Mouse (Mus musculus) CH12.LX (cell line): ENCODE data around the gene Bckdk. TPM values are rescaled to one million over a fixed set of nuclear protein-coding genes. Genes with fewer than 3 reads are reported as not detected.
A peak's percentile ranks its signal among the peaks of the same experiment; 100 is the strongest.

Experiments
- DNase-seq: peaks from one replicate; pipeline ENCODE4 v3.0.0-alpha.2; 2013; ENCODE audit errors: extremely low read depth
- H3K27ac ChIP-seq: 2 replicates; pipeline ENCODE4 v1.5.1; 2012; ENCODE audit warnings: low read depth, mild to moderate bottlenecking, control low read depth, moderate library complexity; ENCODE audit not compliant: insufficient read depth
- H3K27me3 ChIP-seq: replicated peaks from 2 replicates; pipeline ENCODE3; 2012; ENCODE audit warnings: inconsistent platforms
- H3K36me3 ChIP-seq, 2 experiments: replicated peaks in 1 of 2; 2 replicates each; pipeline versions ENCODE3 to v1.6.1; 2012; ENCODE audit warnings: inconsistent platforms in 1 of 2, low read length in 1 of 2, mild to moderate bottlenecking in 1 of 2, mixed read lengths in 1 of 2, moderate library complexity in 1 of 2; ENCODE audit not compliant: control insufficient read depth in 1 of 2, insufficient read depth in 1 of 2
- H3K4me1 ChIP-seq, 2 experiments: 2 replicates each; pipeline ENCODE4 v1.6.1; 2012; ENCODE audit warnings: inconsistent platforms in 1 of 2, moderate library complexity in 1 of 2; ENCODE audit not compliant: insufficient read depth in 2 of 2, control insufficient read depth in 1 of 2
- H3K4me2 ChIP-seq: 2 replicates; pipeline ENCODE4 v1.6.1; 2012; ENCODE audit warnings: low read depth, mild to moderate bottlenecking, control low read depth; ENCODE audit not compliant: poor library complexity, insufficient read depth, severe bottlenecking
- H3K4me3 ChIP-seq, 3 experiments: fragments of 150-350 bp in 1 of 3; sonication (generic) in 1 of 3; replicated peaks in 1 of 3; 2 replicates each; pipeline versions ENCODE3 to v1.5.1; 2011 to 2012; ENCODE audit warnings: low read depth in 2 of 3, low read length in 2 of 3, mild to moderate bottlenecking in 2 of 3, moderate library complexity in 2 of 3, control low read depth in 1 of 3, improper control_type of control experiment in 1 of 3, inconsistent platforms in 1 of 3, mixed read lengths in 1 of 3; ENCODE audit not compliant: poor library complexity in 1 of 3
- H3K79me2 ChIP-seq: replicated peaks from 2 replicates; pipeline ENCODE4 v1.6.1; 2012; ENCODE audit warnings: mild to moderate bottlenecking, moderate library complexity; ENCODE audit not compliant: control insufficient read depth, poor library complexity, insufficient read depth, severe bottlenecking; ENCODE audit errors: extremely low read depth
- H3K9ac ChIP-seq: 2 replicates; pipeline ENCODE4 v1.6.1; 2012; ENCODE audit warnings: low read depth, mild to moderate bottlenecking, control low read depth, moderate library complexity; ENCODE audit not compliant: insufficient read depth
- H3K9me3 ChIP-seq: replicated peaks from 2 replicates; pipeline ENCODE3; 2012; ENCODE audit warnings: low read length, inconsistent platforms, mixed read lengths
- BHLHE40 ChIP-seq: IDR thresholded peaks from 2 replicates; pipeline ENCODE4 v1.6.1; 2011; ENCODE audit warnings: mild to moderate bottlenecking, low read depth, low read length, improper control_type of control experiment
- CHD1 ChIP-seq: IDR thresholded peaks from 2 replicates; pipeline ENCODE4 v1.6.1; 2012; ENCODE audit warnings: low read depth, low read length, improper control_type of control experiment, inconsistent platforms
- CHD2 ChIP-seq: IDR thresholded peaks from 2 replicates; pipeline ENCODE4 v1.6.1; 2011; ENCODE audit warnings: low read length, improper control_type of control experiment
- CTCF ChIP-seq, 2 experiments: IDR thresholded peaks in 1 of 2; conservative IDR thresholded peaks in 1 of 2; 2 replicates each; pipeline ENCODE4 v1.5.1; 2011 to 2012; ENCODE audit warnings: low read depth in 2 of 2, low read length in 2 of 2, improper control_type of control experiment in 1 of 2, inconsistent platforms in 1 of 2, mild to moderate bottlenecking in 1 of 2, moderate library complexity in 1 of 2
- E2F4 ChIP-seq: IDR thresholded peaks from 2 replicates; pipeline ENCODE4 v1.6.1; 2011; ENCODE audit warnings: low read depth, low read length, improper control_type of control experiment; ENCODE audit not compliant: insufficient replicate concordance
- ELF1 ChIP-seq: IDR thresholded peaks from 2 replicates; pipeline ENCODE4 v1.6.1; 2014; ENCODE audit warnings: low read depth, mild to moderate bottlenecking, inconsistent platforms, low read length, improper control_type of control experiment
- EP300 ChIP-seq: IDR thresholded peaks from 2 replicates; pipeline ENCODE4 v1.6.1; 2011; ENCODE audit warnings: low read length, improper control_type of control experiment
- ETS1 ChIP-seq: conservative IDR thresholded peaks from 2 replicates; pipeline ENCODE4 v1.6.1; 2012; ENCODE audit warnings: low read depth, mild to moderate bottlenecking, inconsistent platforms, low read length, improper control_type of control experiment, moderate library complexity
- GABPA ChIP-seq: IDR thresholded peaks from 2 replicates; pipeline ENCODE4 v1.6.1; 2012; ENCODE audit warnings: low read depth, low read length, improper control_type of control experiment, inconsistent platforms; ENCODE audit not compliant: insufficient replicate concordance
- HCFC1 ChIP-seq: IDR thresholded peaks from 2 replicates; pipeline ENCODE4 v1.6.1; 2012; ENCODE audit warnings: low read depth, mild to moderate bottlenecking, inconsistent platforms, low read length, improper control_type of control experiment
- IRF4 ChIP-seq: IDR thresholded peaks from 2 replicates; pipeline ENCODE4 v1.6.1; 2014; ENCODE audit warnings: low read depth, mild to moderate bottlenecking, inconsistent platforms, low read length, improper control_type of control experiment
- JUN ChIP-seq: IDR thresholded peaks from 2 replicates; pipeline ENCODE4 v1.6.1; 2011; ENCODE audit warnings: low read depth, mild to moderate bottlenecking, low read length, improper control_type of control experiment, moderate library complexity; ENCODE audit not compliant: insufficient read depth
- JUND ChIP-seq: conservative IDR thresholded peaks from 2 replicates; pipeline ENCODE4 v1.6.1; 2011; ENCODE audit warnings: low read depth, low read length, improper control_type of control experiment
- KAT2A ChIP-seq: IDR thresholded peaks from 2 replicates; pipeline ENCODE4 v1.6.1; 2012; ENCODE audit warnings: low read length, improper control_type of control experiment, inconsistent platforms; ENCODE audit not compliant: insufficient replicate concordance
- MAFK ChIP-seq: IDR thresholded peaks from 2 replicates; pipeline ENCODE4 v1.6.1; 2011; ENCODE audit warnings: low read length, improper control_type of control experiment; ENCODE audit not compliant: insufficient replicate concordance
- MAX ChIP-seq: IDR thresholded peaks from 2 replicates; pipeline ENCODE4 v1.6.1; 2011; ENCODE audit warnings: low read length, improper control_type of control experiment
- MAZ ChIP-seq: IDR thresholded peaks from 2 replicates; pipeline ENCODE4 v1.6.1; 2012; ENCODE audit warnings: low read depth, mild to moderate bottlenecking, inconsistent platforms, low read length, improper control_type of control experiment, moderate library complexity
- MEF2A ChIP-seq: IDR thresholded peaks from 2 replicates; pipeline ENCODE4 v1.6.1; 2014; ENCODE audit warnings: low read depth, mild to moderate bottlenecking, inconsistent platforms, low read length, improper control_type of control experiment, borderline replicate concordance
- MXI1 ChIP-seq: IDR thresholded peaks from 2 replicates; pipeline ENCODE4 v1.6.1; 2011; ENCODE audit warnings: mild to moderate bottlenecking, low read depth, low read length, improper control_type of control experiment
- MYC ChIP-seq: IDR thresholded peaks from 2 replicates; pipeline ENCODE4 v1.6.1; 2011; ENCODE audit warnings: low read depth, mild to moderate bottlenecking, improper control_type of control experiment, low read length
- NELFE ChIP-seq: IDR thresholded peaks from 2 replicates; pipeline ENCODE4 v1.6.1; 2011; ENCODE audit warnings: low read depth, low read length, improper control_type of control experiment
- NRF1 ChIP-seq: IDR thresholded peaks from 2 replicates; pipeline ENCODE4 v1.6.1; 2014; ENCODE audit warnings: low read depth, mild to moderate bottlenecking, inconsistent platforms, low read length, improper control_type of control experiment, moderate library complexity
- PAX5 ChIP-seq: IDR thresholded peaks from 2 replicates; pipeline ENCODE4 v1.6.1; 2012; ENCODE audit warnings: low read length, inconsistent platforms, mixed read lengths
- POLR2A ChIP-seq: IDR thresholded peaks from 2 replicates; pipeline ENCODE4 v1.6.1; 2011; ENCODE audit warnings: low read depth, mild to moderate bottlenecking, improper control_type of control experiment, low read length
- POLR2AphosphoS2 ChIP-seq: IDR thresholded peaks from 2 replicates; pipeline ENCODE4 v1.6.1; 2011; ENCODE audit warnings: low read depth, low read length, improper control_type of control experiment
- RAD21 ChIP-seq: IDR thresholded peaks from 2 replicates; pipeline ENCODE4 v1.6.1; 2011; ENCODE audit warnings: low read depth, mild to moderate bottlenecking, low read length, improper control_type of control experiment, moderate library complexity
- RCOR1 ChIP-seq: conservative IDR thresholded peaks from 2 replicates; pipeline ENCODE4 v1.6.1; 2012; ENCODE audit warnings: low read depth, mild to moderate bottlenecking, inconsistent platforms, low read length, improper control_type of control experiment
- SIN3A ChIP-seq: IDR thresholded peaks from 2 replicates; pipeline ENCODE4 v1.6.1; 2012; ENCODE audit warnings: low read length, improper control_type of control experiment, inconsistent platforms
- SMC3 ChIP-seq: IDR thresholded peaks from 2 replicates; pipeline ENCODE4 v1.6.1; 2011; ENCODE audit warnings: low read depth, low read length, improper control_type of control experiment
- TBP ChIP-seq: conservative IDR thresholded peaks from 2 replicates; pipeline ENCODE4 v1.6.1; 2011; ENCODE audit warnings: low read depth, low read length, improper control_type of control experiment
- TCF12 ChIP-seq: IDR thresholded peaks from 2 replicates; pipeline ENCODE4 v1.6.1; 2014; ENCODE audit warnings: low read depth, mild to moderate bottlenecking, inconsistent platforms, low read length, improper control_type of control experiment
- UBTF ChIP-seq: IDR thresholded peaks from 2 replicates; pipeline ENCODE4 v1.6.1; 2012; ENCODE audit warnings: low read depth, mild to moderate bottlenecking, inconsistent platforms, low read length, improper control_type of control experiment, moderate library complexity
- USF1 ChIP-seq: IDR thresholded peaks from 2 replicates; pipeline ENCODE4 v1.6.1; 2014; ENCODE audit warnings: low read depth, mild to moderate bottlenecking, inconsistent platforms, low read length, improper control_type of control experiment
- USF2 ChIP-seq: conservative IDR thresholded peaks from 2 replicates; pipeline ENCODE4 v1.6.1; 2011; ENCODE audit warnings: low read depth, low read length, improper control_type of control experiment
- ZC3H11A ChIP-seq: IDR thresholded peaks from 2 replicates; pipeline ENCODE4 v1.6.1; 2012; ENCODE audit warnings: low read depth, mild to moderate bottlenecking, inconsistent platforms, low read length, improper control_type of control experiment
- ZKSCAN1 ChIP-seq: IDR thresholded peaks from 2 replicates; pipeline ENCODE4 v1.6.1; 2012; ENCODE audit warnings: low read depth, inconsistent platforms, low read length, improper control_type of control experiment, borderline replicate concordance
- ZMIZ1 ChIP-seq: IDR thresholded peaks from 2 replicates; pipeline ENCODE4 v1.6.1; 2012; ENCODE audit warnings: low read depth, mild to moderate bottlenecking, inconsistent platforms, low read length, improper control_type of control experiment
- ZNF384 ChIP-seq: IDR thresholded peaks from 2 replicates; pipeline ENCODE4 v1.6.1; 2012; ENCODE audit warnings: low read depth, low read length, improper control_type of control experiment, inconsistent platforms
- dilution Hi-C: fragments of 300-500 bp; cut with MboI; formaldehyde crosslinking; loops from 2 replicates; pipeline ENCODE4 v1.14.3; 2020; ENCODE audit warnings: low sequenced_read_pairs; ENCODE audit not compliant: extremely low pct_unique_long_range_greater_than_20kb, extremely low pct_ligation_motif_present
- in situ Hi-C: fragments of 300-500 bp; cut with MboI; formaldehyde crosslinking; loops from 3 replicates; pipeline ENCODE4 v1.14.3; 2019; ENCODE audit warnings: low sequenced_read_pairs, low pct_ligation_motif_present, low pct_unique_long_range_greater_than_20kb, mixed read lengths
- polyA plus RNA-seq: library from polyadenylated mRNA; unstranded; fragments of >175 nt; gene quantifications from 2 replicates; pipeline ENCODE4 v1.2.1, GENCODE M21; 2012; ENCODE audit warnings: low read depth; ENCODE audit not compliant: insufficient read length
- total RNA-seq, 2 experiments: library from RNA; depleted of rRNA; stranded (reverse); fragments of 300-350 nt in 1 of 2; fragments of >200 nt in 1 of 2; gene quantifications; 2 replicates each; pipeline ENCODE4 v1.2.3; 2012 to 2014

Bckdk gene
- total RNA-seq (2012; rRNA removed) = 37.1 and 38.4 TPM in 2 replicates
- total RNA-seq (2014; rRNA removed) = 54.9 and 61.8 TPM in 2 replicates
- polyA plus RNA-seq = 60.0 and 62.7 TPM in 2 replicates

DNA sequence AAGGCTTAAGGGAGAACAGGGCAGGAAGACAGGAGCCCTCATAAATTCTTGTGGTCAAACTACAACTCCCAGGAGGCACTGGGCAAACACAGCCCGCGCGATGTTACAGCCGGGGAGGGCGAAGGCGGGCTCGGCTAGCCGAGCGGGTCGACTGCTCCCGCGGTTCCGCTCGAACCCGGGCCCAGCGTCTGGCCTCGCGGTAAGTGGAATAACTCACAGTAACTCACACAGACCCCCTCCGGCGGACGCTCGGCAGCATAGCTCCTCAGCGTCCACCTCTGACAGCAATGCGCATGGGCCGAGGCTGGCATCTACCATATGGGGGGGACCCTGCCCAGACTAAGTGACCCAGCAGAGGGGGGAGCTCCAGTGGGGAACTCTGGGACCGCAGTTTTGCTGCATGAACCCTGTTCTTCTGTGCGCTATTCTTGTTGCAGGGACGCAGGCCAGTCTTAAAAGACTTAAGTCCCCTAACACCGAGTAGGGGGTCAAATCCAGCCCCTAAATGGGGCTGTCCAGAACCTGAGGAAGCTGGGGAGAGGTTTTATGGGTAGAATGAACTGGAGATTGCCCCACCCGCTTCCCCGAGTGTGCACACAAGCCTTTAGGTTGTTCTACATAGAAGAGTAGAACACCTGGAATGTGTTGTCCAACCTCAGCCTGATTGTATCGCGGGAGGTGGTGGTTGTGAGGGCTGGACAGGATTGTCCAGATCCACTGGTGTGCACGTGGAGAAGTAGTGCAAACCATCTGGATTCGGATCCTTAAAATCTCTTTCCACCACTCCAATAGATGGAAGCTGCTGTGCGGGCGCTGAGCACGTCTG, at the start of gene Bckdk:
TSS of gene Bckdk (plus strand) at position 112 of the 826 bp plus-strand sequence.
- Histone ChIP-seq H3K27ac (no peak within 1 kb of the TSS), H3K36me3 (peaks cover 38 to 42% of the 10 kb centered on the region in 2 experiments), H3K27me3 (no peaks in the 10 kb centered on the region), H3K9ac (peak within 1 kb of the TSS; percentile 94), H3K4me1 (peaks cover 7 to 14% of the 10 kb centered on the region in 2 experiments; a peak in 3 of 4 replicates), H3K4me3 (peak within 1 kb of the TSS; percentile 60 to 80 (median 71)), H3K9me3 (no peaks in the 10 kb centered on the region), H3K4me2 (peak within 1 kb of the TSS; percentile 75), H3K79me2 (no peaks in the 10 kb centered on the region)
- TF ChIP-seq NELFE (peak; percentile 87), MXI1 (no peak), IRF4 (0 out of 2 replicates have a peak, but pooled peaks have one; percentile 35), SIN3A (no peak), EP300 (no peak), ELF1 (peak; percentile 71), MEF2A (0 out of 2 replicates have a peak, but pooled peaks have one; percentile 46), TBP (no peak), UBTF (no peak), CHD1 (no peak), GABPA (no peak; the same call in 1 of the 2 replicates), MYC (no peak), POLR2A (peak; percentile 85), MAFK (no peak), USF1 (no peak), NRF1 (peak; percentile 76), KAT2A (peak; percentile 84; the same call in 1 of the 2 replicates), ZC3H11A (no peak), TCF12 (peak; percentile 63), RCOR1 (no peak), CHD2 (peak; percentile 99), JUND (no peak), ZKSCAN1 (no peak), HCFC1 (peak; percentile 94), E2F4 (no peak), MAZ (no peak), USF2 (no peak), PAX5 (no peak), ETS1 (no peak), BHLHE40 (no peak), JUN (no peak), MAX (no peak), ZNF384 (no peak), POLR2AphosphoS2 (no peak; the same call in 1 of the 2 replicates), SMC3 (no peak), ZMIZ1 (peak; percentile 73; the same call in 1 of the 2 replicates), RAD21 (no peak; the same call in 1 of the 2 replicates), CTCF (conservative IDR thresholded peaks at IDR 0.05 in 1 of 2, IDR thresholded peaks at IDR 0.05 in 1 of 2; ENCODE audit: low read depth in 2 of 2, low read length in 2 of 2) (no peak; a peak in 1 of 4 replicates)
- dilution Hi-C loops (no loop called here), in situ Hi-C loops (no loop called here)
- DNase-seq = peak; percentile 87
